Mouse (Mus musculus) midbrain, embryonic 14.5 days (tissue): ENCODE measurements at regions not wholly inside any gene's neighbourhood (a gene's known extent, or its start where the extent isn't known, plus 50 kb on each side); places are given as distances from the start of the nearest gene placed in this dataset.
"Not testable (repeated sequence)": the region's sequence is repeated elsewhere in the genome, so short reads cannot be mapped to it uniquely, and the experiment has no call there.

Source experiments
- ATAC-seq: fragments of 200-750 bp; cut with Nextera tagmentation; 2 replicates; pipeline ENCODE4 v1.8.0; 2017; ENCODE audit warnings: moderate number of reproducible peaks, moderate library complexity; ENCODE audit not compliant: low FRiP score, low TSS enrichment
- DNase-seq: peaks from one replicate; pipeline ENCODE4 v3.0.0-alpha.2; 2015
- H3K27ac ChIP-seq: fragments of 300-500 bp; sonication (generic); replicated peaks from 2 replicates; pipeline ENCODE4 v1.5.1; 2014; ENCODE audit warnings: mild to moderate bottlenecking, low read depth, low read length, moderate library complexity
- H3K27me3 ChIP-seq: fragments of 300-500 bp; sonication (generic); 2 replicates; pipeline ENCODE4 v1.6.1; 2014; ENCODE audit warnings: low read length, control low read depth, mixed read lengths; ENCODE audit not compliant: control insufficient read depth, insufficient read depth
- H3K36me3 ChIP-seq: fragments of 300-500 bp; sonication (generic); 2 replicates; pipeline ENCODE4 v1.6.1; 2014; ENCODE audit warnings: low read length, control low read depth; ENCODE audit not compliant: control insufficient read depth, insufficient read depth
- H3K4me1 ChIP-seq: fragments of 300-500 bp; sonication (generic); 2 replicates; pipeline ENCODE4 v1.6.1; 2014; ENCODE audit warnings: mild to moderate bottlenecking, antibody characterized with exemption, low read length, control low read depth; ENCODE audit not compliant: control insufficient read depth, insufficient read depth
- H3K4me2 ChIP-seq: fragments of 300-500 bp; sonication (generic); 2 replicates; pipeline ENCODE4 v1.6.1; 2014; ENCODE audit warnings: mild to moderate bottlenecking, low read length, moderate library complexity
- H3K4me3 ChIP-seq: fragments of 300-500 bp; sonication (generic); replicated peaks from 2 replicates; pipeline ENCODE4 v1.5.1; 2014; ENCODE audit warnings: low read depth, low read length
- H3K9ac ChIP-seq: fragments of 300-500 bp; sonication (generic); replicated peaks from 2 replicates; pipeline ENCODE4 v1.6.1; 2014; ENCODE audit warnings: mild to moderate bottlenecking, low read length, moderate library complexity
- H3K9me3 ChIP-seq: fragments of 300-500 bp; sonication (generic); 2 replicates; pipeline ENCODE4 v1.6.1; 2016; ENCODE audit warnings: low read length, control low read depth, mixed read lengths; ENCODE audit not compliant: control insufficient read depth
- WGBS: fragments of 180-500 bp; shearing (Covaris S2); extraction: QIAGEN DNeasy Blood & Tissue Kit; methylation state at CpG from one replicate; pipeline ENCODE4 v1.1.7; 2014; 5-methylcytosine and 5-hydroxymethylcytosine counted together

- H3K4me3 ChIP-seq, result no peak overlapping the region
- H3K4me1 ChIP-seq, result no peaks in the 10 kb centered on the region
- no peaks in the 10 kb centered on the region for H3K9me3 ChIP-seq
- H3K9ac ChIP-seq, result no peak overlapping the region
- H3K27ac ChIP-seq, result no peak overlapping the region
- DNase-seq (peak; percentile 8), ATAC-seq (no peak)
- H3K36me3 ChIP-seq, result no peaks in the 10 kb centered on the region
- WGBS, result 66% methylated on average over 23 of the region's 23 CpGs
- no peaks in the 10 kb centered on the region for H3K27me3 ChIP-seq
- no peak overlapping the region for H3K4me2 ChIP-seq
These were observed 203.1 kb downstream of the Wdr20rt start for GRCm38 (mm10) chr12:65428214-65428981.

- 82% methylated on average over 4 of the region's 4 CpGs for WGBS
- DNase-seq, result no peak
- Histone ChIP-seq H3K27me3 (no peaks in the 10 kb centered on the region), H3K4me2 (no peak overlapping the region), H3K4me3 (no peak overlapping the region), H3K36me3 (no peaks in the 10 kb centered on the region), H3K4me1 (no peaks in the 10 kb centered on the region), H3K9ac (no peak overlapping the region), H3K27ac (no peak overlapping the region), H3K9me3 (no peaks in the 10 kb centered on the region)
- ATAC-seq, result no peak
These were observed 225.5 kb downstream of the Wdr20rt start for GRCm38 (mm10) chr12:65450845-65451244.

DNA sequence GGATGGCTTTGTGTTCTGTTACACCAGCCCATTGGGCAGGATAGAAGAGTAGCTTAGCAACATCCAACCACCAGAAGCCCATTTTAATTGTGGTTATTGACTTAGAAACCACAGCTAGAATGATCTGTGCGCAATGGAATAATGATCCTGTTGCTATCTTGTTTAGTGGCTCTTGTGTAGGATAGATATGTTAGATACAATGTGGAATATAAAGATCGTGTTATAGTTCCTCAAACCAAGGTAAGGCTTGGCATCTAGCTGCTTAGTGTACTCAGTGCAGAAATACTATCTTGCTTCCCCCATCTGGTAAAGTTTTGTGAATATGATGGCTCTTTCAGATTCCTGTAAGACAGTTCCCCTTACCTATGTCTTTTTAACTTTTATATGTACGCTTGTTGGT is 230.4 kb downstream of the Wdr20rt start:
- Histone ChIP-seq H3K27ac (no peak overlapping the region), H3K4me2 (no peak overlapping the region), H3K9ac (no peak overlapping the region), H3K4me1 (no peaks in the 10 kb centered on the region), H3K4me3 (no peak overlapping the region), H3K9me3 (no peaks in the 10 kb centered on the region), H3K36me3 (no peaks in the 10 kb centered on the region), H3K27me3 (no peaks in the 10 kb centered on the region)
- no peak for DNase-seq
- 91% methylated on average over 3 of the region's 3 CpGs for WGBS
- ATAC-seq, result no peak

GRCm38 (mm10) chr12:65456956-65457355 is 231.6 kb downstream of the Wdr20rt start:
- Histone ChIP-seq H3K27ac (no peak overlapping the region), H3K4me3 (no peak overlapping the region), H3K9ac (no peak overlapping the region), H3K4me1 (no peaks in the 10 kb centered on the region), H3K4me2 (no peak overlapping the region), H3K27me3 (no peaks in the 10 kb centered on the region), H3K9me3 (no peaks in the 10 kb centered on the region), H3K36me3 (no peaks in the 10 kb centered on the region)
- WGBS, result 85% methylated on average over 3 of the region's 3 CpGs
- ATAC-seq (no peak), DNase-seq (no peak)

DNA sequence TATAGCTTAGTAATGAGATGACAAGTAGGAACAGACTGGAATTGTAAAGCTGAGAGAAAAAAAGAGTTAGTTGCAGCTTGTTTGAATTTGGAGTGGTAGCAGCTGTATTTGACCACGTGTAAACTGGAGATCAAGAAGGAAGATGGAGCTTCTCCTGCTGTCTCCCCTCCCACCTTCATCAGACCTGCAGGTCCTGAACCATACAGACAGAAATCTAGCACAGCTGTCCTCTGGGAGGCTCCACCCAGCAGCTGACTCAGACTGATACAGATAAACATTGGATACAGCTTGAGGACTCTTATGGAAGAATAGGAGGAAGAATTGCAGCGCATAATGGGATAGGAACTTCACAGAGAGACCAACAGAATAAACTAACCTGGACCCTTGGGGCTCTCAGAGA is 238.9 kb downstream of the Wdr20rt start:
- ATAC-seq (no peak), DNase-seq (no peak)
- Histone ChIP-seq H3K9ac (no peak overlapping the region), H3K27me3 (no peaks in the 10 kb centered on the region), H3K36me3 (no peaks in the 10 kb centered on the region), H3K27ac (no peak overlapping the region), H3K4me1 (no peaks in the 10 kb centered on the region), H3K4me2 (no peak overlapping the region), H3K4me3 (no peak overlapping the region), H3K9me3 (no peaks in the 10 kb centered on the region)
- WGBS, result 75% methylated on average over 2 of the region's 2 CpGs

DNA sequence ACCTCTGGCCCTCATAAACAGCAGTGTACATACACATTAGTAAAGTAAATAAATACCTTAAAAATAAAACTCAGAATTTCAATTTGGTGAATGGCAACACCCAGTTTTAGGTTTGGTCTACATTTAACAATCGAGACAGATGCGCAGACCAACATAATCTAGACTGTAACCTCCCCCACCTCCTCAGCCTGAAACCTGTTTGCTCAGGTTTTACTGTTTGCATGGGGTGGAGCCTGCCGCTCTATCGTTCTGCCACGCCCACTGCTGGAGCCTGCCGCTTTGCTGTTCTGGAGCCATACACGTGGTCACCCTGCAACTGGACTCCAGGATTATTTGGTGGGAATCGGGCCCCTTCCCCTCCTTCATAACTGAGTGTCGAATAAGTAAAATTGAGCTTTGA is 253.4 kb downstream of the Wdr20rt start:
- DNase-seq, H3K4me2 ChIP-seq, H3K4me3 ChIP-seq, H3K27ac ChIP-seq, ATAC-seq, H3K27me3 ChIP-seq, H3K9ac ChIP-seq, H3K4me1 ChIP-seq, H3K36me3 ChIP-seq, H3K9me3 ChIP-seq: not testable (repeated sequence)
- WGBS, result 58% methylated on average over 9 of the region's 9 CpGs

DNA sequence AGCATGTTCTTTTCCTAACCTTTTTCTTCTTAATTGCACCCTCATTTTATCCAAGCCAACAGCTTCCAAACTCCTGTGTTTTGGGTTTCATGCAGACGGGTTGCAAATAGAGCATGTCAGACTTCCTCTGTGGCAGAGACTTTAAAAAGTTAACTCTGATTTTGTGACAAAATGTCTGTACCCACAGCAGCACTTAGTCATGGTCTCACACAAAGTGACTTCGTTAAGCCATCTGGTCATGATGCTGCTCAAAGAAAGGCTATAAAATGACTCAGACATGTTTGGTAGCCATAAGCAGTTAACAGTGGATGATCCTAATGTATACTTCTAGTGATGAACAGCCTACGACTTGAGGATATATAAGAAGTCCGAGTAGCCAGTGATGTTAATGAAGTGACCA is 255.5 kb downstream of the Wdr20rt start:
- 86% methylated on average over 4 of the region's 4 CpGs for WGBS
- Histone ChIP-seq H3K9me3 (no peaks in the 10 kb centered on the region), H3K27ac (no peak overlapping the region), H3K36me3 (no peaks in the 10 kb centered on the region), H3K4me1 (no peaks in the 10 kb centered on the region), H3K4me2 (no peak overlapping the region), H3K27me3 (no peaks in the 10 kb centered on the region), H3K4me3 (no peak overlapping the region), H3K9ac (no peak overlapping the region)
- DNase-seq (no peak), ATAC-seq (no peak)

DNA sequence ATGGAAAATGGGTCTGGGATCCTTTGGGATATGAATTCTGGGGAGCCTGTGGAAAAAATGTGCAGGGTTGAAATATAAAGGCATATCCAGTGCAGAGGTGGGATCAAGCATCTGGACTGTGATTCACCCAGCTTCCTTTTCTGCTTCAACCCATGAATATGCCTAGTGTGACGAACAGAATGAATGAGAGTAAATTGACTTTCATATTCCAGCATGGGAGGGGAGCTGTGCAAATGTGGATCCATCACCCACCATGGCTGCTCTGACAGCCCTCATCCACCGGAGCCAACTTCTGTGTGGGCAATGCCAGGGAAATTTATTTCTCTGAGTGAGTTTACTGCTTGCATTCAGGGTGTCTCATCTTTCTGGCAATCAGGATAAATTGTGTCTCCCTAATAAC is 265.8 kb downstream of the Wdr20rt start:
- Histone ChIP-seq H3K4me3 (no peak overlapping the region), H3K4me1 (no peaks in the 10 kb centered on the region), H3K4me2 (no peak overlapping the region), H3K27me3 (no peaks in the 10 kb centered on the region), H3K36me3 (no peaks in the 10 kb centered on the region), H3K9ac (no peak overlapping the region), H3K27ac (no peak overlapping the region), H3K9me3 (no peaks in the 10 kb centered on the region)
- 82% methylated on average over 2 of the region's 2 CpGs for WGBS
- ATAC-seq (no peak), DNase-seq (no peak)

GRCm38 (mm10) chr12:65494388-65495030 is 269.2 kb downstream of the Wdr20rt start:
- WGBS, result 96% methylated on average over 5 of the region's 5 CpGs
- no peak for ATAC-seq

More at GRCm38 (mm10) chr12:65494388-65495030, 269.2 kb downstream of the Wdr20rt start:
- Histone ChIP-seq H3K27me3 (no peaks in the 10 kb centered on the region), H3K27ac (no peak overlapping the region), H3K36me3 (no peaks in the 10 kb centered on the region), H3K4me1 (no peaks in the 10 kb centered on the region), H3K9ac (no peak overlapping the region), H3K4me2 (no peak overlapping the region), H3K4me3 (no peak overlapping the region), H3K9me3 (no peaks in the 10 kb centered on the region)
- no peak for DNase-seq
